Mouse (Mus musculus) cortical plate, adult 2 months (tissue): ENCODE measurements around the gene Usp21.

Source experiments
- CTCF ChIP-seq: fragments of 200-500 bp; IDR thresholded peaks from 2 replicates; pipeline ENCODE4 v1.5.1; 2011; ENCODE audit warnings: mild to moderate bottlenecking, control low read depth, low read length; ENCODE audit not compliant: insufficient read depth; ENCODE audit errors: extremely low read depth
- POLR2A ChIP-seq: fragments of 200-500 bp; IDR thresholded peaks from 2 replicates; pipeline ENCODE4 v1.6.1; 2011; ENCODE audit warnings: mild to moderate bottlenecking, low read length, control low read depth; ENCODE audit not compliant: insufficient read depth; ENCODE audit errors: extremely low read depth

- no peak for TF ChIP-seq CTCF
- no peak for TF ChIP-seq POLR2A
Measured at GRCm38 (mm10) chr1:171330216-171330560, 42.4 kb upstream of the Usp21 start.
